Mouse (Mus musculus) CD4-positive, CD25-positive, alpha-beta regulatory T cell, adult 4 months (primary cell): Measurements from ENCODE around the gene Eml6. TPM values are rescaled to one million over a fixed set of nuclear protein-coding genes. Genes with fewer than 3 reads are reported as not detected.

ENCODE experiments used
- ATAC-seq: one replicate; pipeline ENCODE4 v1.8.0; 2017
- polyA plus RNA-seq, 2 experiments: library from polyadenylated mRNA; unstranded; fragments of 100-300 nt; shearing (Covaris generic); gene quantifications; one replicate each; pipeline ENCODE4 v1.2.1; 2017

Eml6 gene
- polyA plus RNA-seq, 2 experiments from 2014 or later, result 0.36 to 1.2 TPM

DNA sequence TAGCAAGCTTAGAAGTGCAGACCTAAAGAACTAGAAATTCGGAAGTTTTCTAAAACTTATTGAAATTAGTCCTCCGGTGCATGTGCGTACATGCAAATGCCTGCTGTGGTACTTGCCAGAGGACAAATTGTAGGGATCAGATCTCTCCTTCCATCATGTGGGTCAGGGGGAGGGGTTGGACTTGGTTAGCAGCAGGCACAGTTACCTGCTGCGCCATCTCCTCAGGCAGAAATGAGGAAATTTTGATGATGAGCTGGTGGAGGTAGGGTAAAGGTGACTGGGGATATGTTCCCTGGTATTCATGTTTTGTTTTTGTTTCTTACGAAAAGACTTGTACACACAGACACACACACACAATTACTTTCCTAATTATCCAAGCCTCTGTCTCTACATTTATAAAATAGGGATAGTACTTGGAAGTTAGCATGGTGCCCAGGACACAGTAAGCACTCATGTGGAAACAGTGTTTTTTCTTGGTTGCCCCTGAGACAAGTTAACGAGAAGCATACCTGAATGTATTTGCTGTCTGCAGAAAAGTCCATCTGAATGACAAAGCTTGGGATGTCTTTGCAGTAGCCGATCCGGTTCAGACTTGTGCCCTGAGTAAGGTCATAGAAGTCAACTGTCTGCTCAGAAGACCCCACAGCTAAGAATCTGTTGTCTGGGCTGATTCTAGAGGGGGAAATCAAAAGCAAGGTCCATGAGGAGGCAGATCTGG is 276.9 kb downstream of the Eml6 start:
- no peak for ATAC-seq

- no peak for ATAC-seq
Observed at GRCm38 (mm10) chr11:29747881-29748280, 278.0 kb downstream of the Eml6 start.

DNA sequence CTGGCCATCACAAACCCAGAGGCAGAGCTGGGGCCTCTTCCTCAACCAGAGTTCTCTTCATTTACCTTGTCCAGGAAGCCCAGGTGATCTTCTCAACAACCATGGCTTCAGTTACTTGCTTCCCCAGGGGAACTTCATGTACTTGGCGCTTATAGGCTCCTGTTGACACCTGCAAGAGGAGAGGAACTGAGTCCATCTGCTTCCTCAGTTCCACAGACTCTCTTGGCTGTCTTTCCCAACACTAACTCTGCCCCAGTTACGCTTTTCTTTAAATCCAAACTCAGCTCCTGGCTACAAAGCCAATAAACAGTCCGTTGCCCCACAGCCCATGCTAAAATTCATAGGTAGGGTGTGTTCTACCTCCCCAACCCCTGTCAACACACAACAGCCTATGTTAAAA is 278.5 kb downstream of the Eml6 start:
- ATAC-seq, result no peak

DNA sequence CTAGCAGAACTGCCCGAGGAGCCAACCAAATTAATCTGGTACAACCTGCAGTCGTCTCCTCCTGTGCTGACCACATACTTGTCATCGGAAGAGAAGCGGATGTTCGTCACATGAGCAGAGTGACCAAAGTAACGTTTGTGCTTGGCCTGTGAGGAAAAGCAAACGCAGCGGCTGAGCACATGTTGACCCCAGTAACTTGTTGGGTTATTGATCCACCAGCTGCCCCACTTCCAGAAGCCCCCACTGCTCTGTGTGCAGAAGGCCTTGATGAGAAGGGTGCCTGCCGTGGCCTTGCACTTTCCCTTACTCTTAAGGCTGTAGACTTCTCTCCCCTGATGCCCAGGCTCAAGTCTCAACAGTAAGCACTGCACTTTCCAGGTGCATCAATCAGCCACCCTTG is 279.6 kb downstream of the Eml6 start:
- no peak for ATAC-seq

DNA sequence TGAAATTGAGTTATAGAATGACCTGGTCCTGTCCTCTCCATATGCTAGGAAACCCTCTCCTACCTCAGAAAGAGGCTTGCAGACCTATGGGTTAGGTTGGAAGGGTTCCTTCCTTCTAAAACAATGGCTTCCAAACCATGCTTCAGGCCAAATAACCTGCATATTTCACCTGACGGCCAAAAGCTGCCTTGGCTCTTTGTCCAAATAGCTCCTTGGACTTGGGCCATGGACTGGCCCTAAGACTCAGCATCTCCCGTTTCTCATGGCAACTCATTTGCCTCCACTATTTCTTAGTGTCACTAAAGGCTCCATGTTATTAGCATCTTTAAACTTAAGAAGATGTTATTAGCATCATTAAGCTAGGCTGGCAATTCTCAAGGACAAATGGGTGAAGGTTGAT is 280.3 kb downstream of the Eml6 start:
- no peak for ATAC-seq

- ATAC-seq, result no peak
Observed at GRCm38 (mm10) chr11:29744760-29745430, 280.9 kb downstream of the Eml6 start.

DNA sequence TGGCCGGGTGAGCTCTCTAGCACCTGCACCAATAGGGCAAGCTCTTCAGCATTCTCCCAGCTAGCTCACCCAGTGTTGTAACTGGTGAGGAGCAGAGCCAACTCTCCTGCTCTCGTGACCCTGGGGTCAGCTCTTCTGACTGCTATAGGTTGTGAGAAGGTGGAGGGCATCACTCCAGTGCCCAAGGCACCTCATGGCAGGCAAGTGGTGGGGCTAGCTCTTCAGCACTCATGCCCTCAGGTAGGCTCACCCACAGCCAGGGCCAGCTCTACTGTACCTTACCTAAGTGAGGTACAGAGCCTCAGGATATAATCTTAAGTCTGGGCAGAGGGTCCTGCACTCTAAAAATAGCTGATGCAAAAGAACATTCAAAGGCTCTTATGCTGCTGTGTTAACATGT is 286.1 kb downstream of the Eml6 start:
- ATAC-seq, result no peak

- ATAC-seq, result no peak
Observed at GRCm38 (mm10) chr11:29727901-29728300, 297.9 kb downstream of the Eml6 start.

GRCm38 (mm10) chr11:29725610-29726009 is 300.2 kb downstream of the Eml6 start:
- ATAC-seq, result no peak

GRCm38 (mm10) chr11:29725167-29725566 is 300.7 kb downstream of the Eml6 start:
- no peak for ATAC-seq

DNA sequence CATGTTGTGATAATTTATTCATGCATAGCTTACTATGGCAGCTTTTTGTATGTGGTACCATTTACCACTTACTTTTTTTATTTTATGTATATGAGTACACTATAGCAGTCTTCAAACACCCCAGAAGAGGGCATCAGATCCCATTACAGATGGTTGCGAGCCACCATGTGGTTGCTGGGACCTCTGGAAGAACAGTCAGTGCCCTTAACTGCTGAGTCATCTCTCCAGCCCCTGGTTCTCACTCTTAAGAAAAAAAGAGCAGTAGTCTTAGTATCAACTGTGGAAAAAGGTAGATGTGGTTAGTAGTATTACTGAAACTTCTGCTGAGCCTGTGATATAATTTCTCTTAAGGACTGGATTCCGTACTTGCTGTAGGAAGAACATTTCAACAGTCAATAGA is 301.6 kb downstream of the Eml6 start:
- ATAC-seq, result no peak

DNA sequence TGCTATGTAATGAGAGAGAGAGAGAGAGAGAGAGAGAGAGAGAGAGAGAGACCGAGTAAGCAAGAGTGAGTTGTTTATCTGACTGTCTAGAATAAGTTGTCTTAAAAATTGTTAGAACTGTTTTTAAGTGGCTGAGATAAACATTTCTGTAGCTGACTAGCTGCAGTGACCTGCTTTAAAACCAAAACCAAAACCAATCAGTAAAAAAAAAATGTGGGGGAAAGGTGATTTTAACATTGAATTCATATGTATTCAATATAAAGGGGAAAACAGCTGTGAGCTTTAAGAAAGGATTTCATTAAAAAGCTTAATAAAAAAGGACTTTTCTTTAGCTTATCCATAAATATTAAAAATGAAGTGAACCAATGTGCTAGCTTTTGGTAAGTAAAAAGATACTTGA is 306.2 kb downstream of the Eml6 start:
- peak; percentile 41 for ATAC-seq

GRCm38 (mm10) chr11:29718541-29718940 is 307.3 kb downstream of the Eml6 start:
- peak; percentile 30 for ATAC-seq

DNA sequence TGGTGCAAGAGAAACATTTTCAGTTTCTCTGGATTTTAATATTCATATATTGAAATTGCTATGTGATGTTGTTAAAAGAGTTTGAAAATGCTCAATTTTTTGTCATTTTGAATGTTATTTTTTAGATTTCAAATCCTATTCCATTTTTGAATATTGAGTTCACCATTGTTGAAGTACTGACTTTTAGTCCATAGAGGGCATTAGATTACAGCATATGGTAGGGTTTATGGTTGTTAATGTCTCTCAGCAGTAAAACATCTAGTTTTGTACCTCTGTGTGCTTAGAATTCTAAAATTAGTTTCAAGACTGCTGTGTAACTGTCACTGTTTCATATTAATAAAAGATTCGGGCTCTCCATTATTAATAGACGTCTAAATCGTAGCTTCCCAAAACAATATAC is 310.3 kb downstream of the Eml6 start:
- no peak for ATAC-seq

DNA sequence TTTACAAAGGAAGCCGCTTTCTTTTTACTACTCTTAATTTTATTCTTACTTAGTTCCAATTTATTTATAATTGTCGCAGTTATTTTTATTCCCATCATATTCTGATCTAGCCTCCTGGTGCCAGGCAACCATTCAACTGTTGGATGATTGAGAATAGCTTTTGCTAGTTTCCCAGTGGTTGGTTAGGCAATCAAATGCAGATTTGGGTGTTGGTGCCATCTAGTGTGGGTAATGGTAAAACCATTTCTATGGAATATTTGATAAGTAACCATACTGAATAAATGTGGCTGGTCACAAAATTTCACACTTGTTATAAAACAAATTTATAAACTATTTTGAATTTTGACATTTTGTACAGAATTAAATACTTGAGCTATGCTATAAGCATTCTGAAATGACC is 311.0 kb downstream of the Eml6 start:
- peak; percentile 51 for ATAC-seq

- ATAC-seq, result no peak
Observed at GRCm38 (mm10) chr11:29714114-29714513, 311.7 kb downstream of the Eml6 start.

- ATAC-seq, result no peak
Observed at GRCm38 (mm10) chr11:29709512-29709911, 316.3 kb downstream of the Eml6 start.

- ATAC-seq, result no peak
Observed at GRCm38 (mm10) chr11:29706845-29707244, 319.0 kb downstream of the Eml6 start.

DNA sequence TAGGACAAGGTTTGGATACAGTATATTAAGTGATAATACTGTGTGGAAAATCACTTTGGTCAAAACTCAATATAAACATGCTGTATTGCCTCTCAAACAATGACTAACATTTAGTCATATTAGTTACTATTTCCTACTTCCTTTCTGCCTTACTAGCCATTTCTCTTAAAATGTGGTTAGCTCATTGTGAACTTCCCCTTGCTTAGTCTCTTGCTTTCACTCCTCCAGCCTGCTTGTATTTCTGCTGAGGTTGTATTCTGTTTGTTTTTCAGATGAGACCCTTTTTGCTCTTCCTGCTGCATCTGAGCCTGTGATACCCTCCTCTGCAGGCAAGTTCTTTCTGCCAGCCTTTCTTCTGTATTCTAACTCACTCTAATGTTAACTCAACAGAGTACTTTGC is 320.6 kb downstream of the Eml6 start:
- ATAC-seq, result peak; percentile 79

GRCm38 (mm10) chr11:29702721-29703120 is 323.1 kb downstream of the Eml6 start:
- ATAC-seq, result no peak

DNA sequence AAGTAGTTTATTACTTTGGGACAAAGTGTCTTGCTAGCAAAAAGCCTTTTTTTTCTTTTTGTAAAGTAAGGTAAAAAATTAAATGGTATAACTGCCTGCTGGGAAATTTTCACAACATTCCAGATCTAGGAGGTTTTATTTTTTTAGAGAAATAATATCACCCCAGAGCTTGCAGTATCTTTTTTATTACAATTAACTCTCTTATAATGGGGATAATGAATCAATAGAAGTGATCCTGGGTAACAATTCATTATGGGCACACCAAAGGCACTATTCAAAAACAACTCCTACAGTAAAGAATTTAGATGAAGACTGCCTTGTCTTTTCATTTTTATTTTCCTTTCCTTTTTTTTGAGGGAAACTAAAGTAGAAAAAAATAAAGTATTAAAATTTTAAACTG is 331.1 kb downstream of the Eml6 start:
- no peak for ATAC-seq

DNA sequence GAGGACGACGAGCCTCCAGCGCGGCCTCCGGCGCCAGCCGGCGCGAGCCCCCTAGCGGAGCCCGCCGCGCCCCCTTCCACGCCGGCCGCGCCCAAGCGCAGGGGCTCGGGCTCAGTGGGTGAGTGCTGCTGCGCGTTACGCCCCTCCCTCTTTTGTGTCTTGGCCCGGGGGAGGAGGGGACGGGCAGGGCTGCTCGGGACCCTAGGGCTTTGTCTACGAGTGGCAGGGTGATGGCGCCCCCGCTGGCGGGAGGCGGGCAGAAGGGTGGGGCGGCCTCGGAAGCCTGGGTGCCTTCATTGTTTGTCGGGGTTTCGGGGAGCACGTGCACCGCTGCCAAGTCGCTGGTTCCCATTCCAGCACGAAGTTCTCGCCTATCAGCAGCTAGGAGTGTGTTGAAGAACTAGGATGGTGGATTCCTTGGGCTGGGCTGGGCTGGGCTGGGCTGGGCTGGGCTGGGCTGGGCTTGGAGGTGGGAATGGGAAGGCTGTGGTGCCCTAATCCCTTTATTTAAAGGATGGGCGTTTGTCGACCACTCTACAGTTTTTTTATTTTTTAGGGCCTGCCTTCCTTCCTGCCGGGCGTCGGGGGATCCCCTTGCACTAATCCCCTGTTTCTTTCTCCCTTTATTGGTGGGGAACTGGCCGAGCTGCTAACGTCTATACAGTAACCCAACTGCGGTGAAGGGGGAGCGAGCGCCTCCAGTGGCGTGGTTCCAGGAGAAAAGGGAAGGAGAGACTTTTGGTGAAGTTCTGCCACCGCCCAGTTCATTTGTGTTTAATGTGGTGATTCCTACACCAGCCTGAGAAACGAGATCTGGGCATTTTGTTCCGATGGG is 332.0 kb downstream of the Eml6 start:
- peak; percentile 54 for ATAC-seq
